Mouse (Mus musculus) stomach, embryonic 14.5 days (tissue): ENCODE measurements around the gene Zc3h8. TPM values are rescaled to one million over a fixed set of nuclear protein-coding genes. Genes with fewer than 3 reads are reported as not detected.

Experiments
- ATAC-seq: fragments of 200-750 bp; cut with Nextera tagmentation; 2 replicates; pipeline ENCODE4 v1.8.0; 2017; ENCODE audit warnings: low read depth, moderate TSS enrichment; ENCODE audit not compliant: insufficient number of reproducible peaks, insufficient read depth, low FRiP score
- H3K27ac ChIP-seq: fragments of 300-500 bp; sonication (generic); 2 replicates; pipeline ENCODE4 v1.5.1; 2014; ENCODE audit warnings: mild to moderate bottlenecking, low read length, moderate library complexity, mixed read lengths
- H3K27me3 ChIP-seq: fragments of 300-500 bp; sonication (generic); 2 replicates; pipeline ENCODE4 v1.6.1; 2014; ENCODE audit warnings: low read length, control low read depth, mixed read lengths; ENCODE audit not compliant: control insufficient read depth, insufficient read depth
- H3K36me3 ChIP-seq: fragments of 300-500 bp; sonication (generic); 2 replicates; pipeline ENCODE4 v1.6.1; 2014; ENCODE audit warnings: mild to moderate bottlenecking, control low read depth, low read length, moderate library complexity, mixed read lengths; ENCODE audit not compliant: control insufficient read depth, insufficient read depth
- H3K4me1 ChIP-seq: fragments of 300-500 bp; sonication (generic); 2 replicates; pipeline ENCODE4 v1.6.1; 2014; ENCODE audit warnings: low read length, control low read depth, mixed read lengths; ENCODE audit not compliant: control insufficient read depth, insufficient read depth
- H3K4me2 ChIP-seq: fragments of 300-500 bp; sonication (generic); replicated peaks from 2 replicates; pipeline ENCODE4 v1.6.1; 2014; ENCODE audit warnings: low read depth, low read length, control low read depth
- H3K4me3 ChIP-seq: fragments of 300-500 bp; sonication (generic); 2 replicates; pipeline ENCODE4 v1.5.1; 2014; ENCODE audit warnings: low read depth, low read length, control low read depth
- H3K9ac ChIP-seq: fragments of 300-500 bp; sonication (generic); replicated peaks from 2 replicates; pipeline ENCODE4 v1.6.1; 2014; ENCODE audit warnings: low read depth, mild to moderate bottlenecking, control low read depth, low read length, moderate library complexity, mixed read lengths
- H3K9me3 ChIP-seq: fragments of 300-500 bp; sonication (generic); 2 replicates; pipeline ENCODE4 v1.6.1; 2016; ENCODE audit warnings: low read depth, low read length, control low read depth; ENCODE audit not compliant: control insufficient read depth
- WGBS: fragments of 180-500 bp; shearing (Covaris S2); extraction: QIAGEN DNeasy Blood & Tissue Kit; methylation state at CpG from one replicate; pipeline ENCODE4 v1.1.7; 2014; 5-methylcytosine and 5-hydroxymethylcytosine counted together
- polyA plus RNA-seq: library from polyadenylated mRNA; unstranded; fragments of >200 nt; fragmentation: Nextera tagmentation; extraction: Ambion mirVana; gene quantifications from 2 replicates; pipeline ENCODE4 v1.2.1, GENCODE M21; 2014

Zc3h8 gene
- 8.1 and 9.0 TPM in 2 replicates for polyA plus RNA-seq

GRCm38 (mm10) chr2:128943538-128944528, at the start of gene Zc3h8:
Zc3h8 (minus strand) TSS chr2:128944077.
- H3K4me2 ChIP-seq, result peak within 1 kb of the TSS; percentile 61
- no peaks in the 10 kb centered on the region; the same call in 1 of the 2 replicates for H3K4me1 ChIP-seq
- no peaks in the 10 kb centered on the region for H3K27me3 ChIP-seq
- H3K9me3 ChIP-seq, result no peaks in the 10 kb centered on the region
- ATAC-seq, result peak; percentile 95
- peak within 1 kb of the TSS; percentile 36 for H3K9ac ChIP-seq
- H3K4me3 ChIP-seq, result peak within 1 kb of the TSS; percentile 51
- WGBS, result 1% methylated on average over 65 of the region's 65 CpGs
- peak within 1 kb of the TSS; percentile 57 for H3K27ac ChIP-seq
- no peaks in the 10 kb centered on the region for H3K36me3 ChIP-seq

GRCm38 (mm10) chr2:128984746-128985145, 40.9 kb upstream of the Zc3h8 start:
- Histone ChIP-seq H3K4me2 (no peak overlapping the region), H3K36me3 (no peaks in the 10 kb centered on the region), H3K27ac (no peak overlapping the region), H3K27me3 (no peaks in the 10 kb centered on the region), H3K9me3 (no peaks in the 10 kb centered on the region), H3K4me1 (no peaks in the 10 kb centered on the region), H3K9ac (no peak overlapping the region), H3K4me3 (no peak overlapping the region)
- no peak for ATAC-seq
- 78% methylated on average over 3 of the region's 3 CpGs for WGBS

GRCm38 (mm10) chr2:128975572-128975971, 31.7 kb upstream of the Zc3h8 start:
- ATAC-seq, result no peak
- Histone ChIP-seq H3K9me3 (no peaks in the 10 kb centered on the region), H3K4me2 (no peak overlapping the region), H3K27me3 (no peaks in the 10 kb centered on the region), H3K36me3 (no peaks in the 10 kb centered on the region), H3K4me1 (no peaks in the 10 kb centered on the region), H3K4me3 (no peak overlapping the region), H3K9ac (no peak overlapping the region), H3K27ac (no peak overlapping the region)
- 55% methylated on average over 4 of the region's 4 CpGs for WGBS

- H3K4me1 ChIP-seq, result no peaks in the 10 kb centered on the region
These were observed 28.4 kb upstream of the Zc3h8 start for GRCm38 (mm10) chr2:128972301-128972700.

GRCm38 (mm10) chr2:128968475-128969083, 24.7 kb upstream of the Zc3h8 start:
- no peak overlapping the region for H3K9ac ChIP-seq
- peaks cover 7% of the 10 kb centered on the region; the same call in 1 of the 2 replicates for H3K4me1 ChIP-seq
- H3K9me3 ChIP-seq, result no peaks in the 10 kb centered on the region
- peak overlapping the region; percentile 47 for H3K4me2 ChIP-seq
- no peaks in the 10 kb centered on the region for H3K27me3 ChIP-seq
- ATAC-seq, result no peak
- peak overlapping the region; percentile 90 for H3K4me3 ChIP-seq
- 0 out of 2 replicates have a peak overlapping the region, but pooled peaks have one; percentile 100 for H3K27ac ChIP-seq
- H3K36me3 ChIP-seq, result no peaks in the 10 kb centered on the region

More at GRCm38 (mm10) chr2:128972301-128972700, 28.4 kb upstream of the Zc3h8 start:
- Histone ChIP-seq H3K4me3 (no peak overlapping the region), H3K4me2 (no peak overlapping the region), H3K9me3 (no peaks in the 10 kb centered on the region), H3K27ac (no peak overlapping the region), H3K27me3 (no peaks in the 10 kb centered on the region), H3K9ac (no peak overlapping the region), H3K36me3 (no peaks in the 10 kb centered on the region)
- ATAC-seq, result no peak

GRCm38 (mm10) chr2:128967661-128968441, 24.0 kb upstream of the Zc3h8 start, which contains the start of gene Gm10762:
Gm10762 (minus strand) TSS chr2:128967725.
- Histone ChIP-seq H3K9ac (peak within 1 kb of the TSS; percentile 100), H3K4me3 (peak within 1 kb of the TSS; percentile 90), H3K36me3 (no peaks in the 10 kb centered on the region), H3K9me3 (no peaks in the 10 kb centered on the region), H3K4me2 (peak within 1 kb of the TSS; percentile 47), H3K27me3 (no peaks in the 10 kb centered on the region), H3K4me1 (peaks cover 7% of the 10 kb centered on the region; the same call in 1 of the 2 replicates), H3K27ac (peak within 1 kb of the TSS; percentile 100)
- WGBS, result 1% methylated on average over 80 of the region's 80 CpGs
- peak; percentile 84 for ATAC-seq

- Histone ChIP-seq H3K4me3 (peak within 1 kb of the TSS; percentile 90), H3K9me3 (no peaks in the 10 kb centered on the region), H3K4me1 (peaks cover 7% of the 10 kb centered on the region; the same call in 1 of the 2 replicates), H3K27me3 (no peaks in the 10 kb centered on the region), H3K36me3 (no peaks in the 10 kb centered on the region), H3K27ac (peak within 1 kb of the TSS; percentile 100), H3K9ac (peak within 1 kb of the TSS; percentile 100), H3K4me2 (peak within 1 kb of the TSS; percentile 47)
- peak; percentile 97 for ATAC-seq
- under 1% methylated on average over 65 of the region's 65 CpGs for WGBS
These were observed 23.0 kb upstream of the Zc3h8 start, which contains the start of gene Zc3h6 for GRCm38 (mm10) chr2:128966641-128967580. Zc3h6 (plus strand) TSS chr2:128967402.
